Mouse (Mus musculus): Measurements from ENCODE around the gene Snx1.
A peak's percentile ranks its signal among the peaks of the same experiment; 100 is the strongest.

The Snx1 gene

DNA sequence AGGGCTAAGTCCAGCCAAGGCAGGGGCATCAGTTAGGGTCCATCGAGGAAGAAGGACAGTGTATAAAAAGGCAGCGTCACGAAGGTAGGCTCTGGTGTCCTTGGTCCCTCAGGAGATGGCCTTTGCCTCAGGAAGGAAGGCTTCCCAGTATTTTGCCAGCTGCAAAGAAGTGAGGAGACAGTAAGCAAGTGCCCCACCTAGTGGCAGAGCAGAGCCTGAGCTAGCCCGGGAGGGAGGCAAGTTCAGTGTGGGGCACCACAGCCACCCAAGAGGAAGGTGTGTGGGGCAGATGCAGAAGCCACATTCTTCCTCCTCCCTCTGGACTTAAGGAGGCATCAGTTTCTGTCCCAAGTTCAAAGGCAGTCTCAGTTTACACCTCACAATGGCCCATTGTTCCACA is 38.0 kb downstream of the Snx1 start:
- peak; percentile 46 for DNase-seq (ENCODE audit: low read depth)

DNA sequence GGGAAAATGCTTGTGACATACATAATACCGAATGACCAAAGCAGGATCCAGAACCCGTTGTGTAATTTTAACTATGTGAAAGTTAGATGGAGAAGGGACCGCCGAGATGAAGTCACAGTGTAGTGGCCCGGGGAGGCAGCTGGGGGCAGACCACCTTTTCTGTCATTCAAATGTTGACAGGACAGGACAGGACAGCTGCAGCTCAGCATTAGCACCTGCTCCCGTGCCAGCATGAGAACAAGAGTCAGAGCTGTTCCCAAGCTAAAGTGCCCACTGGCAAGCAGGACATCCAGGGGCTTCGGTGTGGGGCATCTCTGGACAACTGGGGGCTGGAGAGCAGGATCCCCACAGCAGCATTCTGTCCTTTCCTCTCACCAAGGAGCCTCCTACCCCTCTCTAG is 39.3 kb downstream of the Snx1 start:
- no peak for DNase-seq (ENCODE audit: low read depth)

DNA sequence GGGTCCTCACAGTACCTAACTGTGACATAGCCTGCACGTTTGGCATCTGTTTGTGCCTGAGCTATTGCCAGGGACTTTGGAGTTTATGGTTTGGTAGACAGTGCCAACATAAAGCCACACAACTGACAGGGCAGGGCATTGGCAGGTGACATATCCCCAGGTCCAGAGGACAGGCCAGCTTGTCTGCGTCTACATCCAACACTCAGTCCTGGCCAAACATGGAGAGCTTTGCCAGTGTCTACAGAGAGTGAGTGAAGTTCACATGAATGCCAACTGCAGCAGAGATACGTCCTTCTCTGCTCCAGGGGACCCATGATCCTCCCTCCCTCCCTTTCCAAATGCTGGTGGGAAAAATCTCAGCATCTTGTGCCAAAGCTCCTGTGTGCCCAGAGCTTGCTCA is 42.2 kb downstream of the Snx1 start:
- DNase-seq (ENCODE audit: low read depth): no peak

DNA sequence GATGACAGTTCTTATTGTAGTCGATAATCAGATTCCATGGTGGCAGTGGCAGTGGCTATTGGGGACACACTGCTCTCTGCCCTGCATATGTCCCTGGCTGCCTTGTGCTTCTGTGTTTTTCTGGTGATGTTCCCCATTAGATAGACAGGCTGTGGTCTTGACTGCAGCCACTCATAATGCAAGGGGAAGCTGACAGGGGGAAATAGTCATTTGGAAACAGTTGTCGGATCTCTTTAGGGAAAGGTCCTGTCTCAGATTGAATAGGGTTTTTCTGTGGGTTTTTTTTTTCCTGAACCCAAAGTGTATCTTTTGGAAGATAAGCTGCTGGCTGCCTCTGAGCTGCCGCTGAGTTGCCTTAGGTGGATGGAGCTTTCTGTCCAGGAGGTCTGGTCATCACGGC is 44.4 kb downstream of the Snx1 start:
- no peak for DNase-seq (ENCODE audit: low read depth)

DNA sequence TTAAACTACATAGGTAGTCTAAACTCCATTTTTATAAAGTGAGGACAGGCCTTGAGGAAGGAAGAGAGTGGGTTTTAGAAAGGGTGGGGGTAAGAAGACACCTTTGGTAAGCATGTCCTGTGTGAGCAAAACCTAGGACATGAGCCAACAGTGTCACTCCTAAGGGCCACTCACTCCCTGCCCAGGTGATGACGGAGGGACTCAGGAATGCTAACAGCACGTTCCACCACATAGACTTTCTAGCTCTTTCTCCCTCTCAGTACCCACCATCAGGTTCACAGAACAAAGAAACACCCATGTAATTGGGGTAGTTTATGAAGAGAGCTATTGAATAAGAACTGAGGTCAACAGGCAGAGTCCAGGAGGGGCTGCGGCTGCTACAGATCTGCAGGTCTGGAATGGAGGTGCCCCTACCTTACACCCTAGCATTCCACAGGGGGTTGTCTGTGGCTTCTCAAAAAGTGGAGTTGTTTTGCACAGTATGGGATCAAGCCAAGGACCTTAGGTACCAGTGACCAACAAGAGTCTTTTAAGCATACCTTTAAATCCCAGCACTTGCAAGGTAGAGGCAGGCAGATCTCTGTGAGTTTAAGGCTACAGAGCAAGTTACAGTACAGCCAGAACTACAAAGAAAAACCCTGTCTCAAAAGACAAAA is 45.5 kb downstream of the Snx1 start:
- DNase-seq (ENCODE audit: low read depth): no peak

DNA sequence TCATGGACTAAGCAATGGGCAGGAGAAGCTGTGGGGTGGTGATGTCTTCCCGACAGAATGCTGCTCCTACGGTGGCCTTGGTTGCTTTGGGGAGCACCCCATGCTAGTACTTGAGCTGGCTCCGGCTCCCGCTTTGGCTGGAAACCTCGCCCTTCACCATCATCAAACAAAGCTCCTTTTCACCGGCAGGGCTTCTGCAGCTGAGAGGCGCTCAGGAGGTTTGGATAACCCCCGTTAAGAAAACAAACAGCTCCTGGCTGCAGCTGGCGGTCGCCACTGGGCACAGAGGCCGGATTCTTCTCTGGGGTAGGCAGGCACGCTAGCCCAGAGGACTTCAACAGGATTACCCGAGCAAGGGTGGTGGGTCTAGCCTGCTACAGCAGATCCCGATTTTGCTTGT is 47.9 kb downstream of the Snx1 start:
- DNase-seq (ENCODE audit: low read depth): no peak

DNA sequence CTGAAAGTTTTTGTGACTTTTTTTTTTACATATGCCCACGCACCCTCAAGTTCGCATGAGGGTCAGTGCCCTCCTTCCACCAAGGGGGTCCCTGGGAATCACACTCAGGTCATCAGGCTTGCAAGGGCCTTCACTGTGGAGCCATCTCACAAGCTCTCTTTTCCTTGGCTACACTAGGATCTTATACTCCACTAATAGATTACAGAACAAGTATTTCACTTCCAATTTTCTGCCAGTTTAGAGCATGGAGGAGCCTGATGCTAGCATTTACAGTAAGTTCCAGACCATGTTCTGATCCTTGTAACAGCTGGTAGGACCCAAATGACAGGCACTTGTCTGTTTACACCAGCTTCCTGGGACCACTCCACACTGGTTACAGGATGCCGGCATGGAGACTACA is 48.3 kb downstream of the Snx1 start:
- no peak for DNase-seq (ENCODE audit: low read depth)

DNA sequence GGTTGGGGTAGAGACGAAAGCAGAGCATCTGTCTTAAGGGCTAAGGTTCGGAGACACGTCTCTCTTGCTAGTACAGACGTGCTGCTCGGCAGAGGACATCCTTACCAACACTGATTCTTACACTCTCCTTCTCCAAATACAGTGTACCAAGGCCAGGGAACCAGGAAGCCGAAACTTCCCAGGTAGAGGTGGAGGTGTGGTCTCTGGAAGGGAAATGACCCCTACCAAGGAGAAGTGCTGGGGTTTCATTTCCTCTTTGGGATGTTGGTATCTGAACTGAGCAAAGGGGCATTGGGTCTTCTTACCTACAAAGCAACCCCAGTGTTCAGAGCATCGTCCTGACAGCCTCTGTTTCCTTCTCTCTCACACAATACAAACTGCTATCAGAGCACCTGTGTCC is 53.6 kb downstream of the Snx1 start:
- no peak for DNase-seq (ENCODE audit: low read depth)

DNA sequence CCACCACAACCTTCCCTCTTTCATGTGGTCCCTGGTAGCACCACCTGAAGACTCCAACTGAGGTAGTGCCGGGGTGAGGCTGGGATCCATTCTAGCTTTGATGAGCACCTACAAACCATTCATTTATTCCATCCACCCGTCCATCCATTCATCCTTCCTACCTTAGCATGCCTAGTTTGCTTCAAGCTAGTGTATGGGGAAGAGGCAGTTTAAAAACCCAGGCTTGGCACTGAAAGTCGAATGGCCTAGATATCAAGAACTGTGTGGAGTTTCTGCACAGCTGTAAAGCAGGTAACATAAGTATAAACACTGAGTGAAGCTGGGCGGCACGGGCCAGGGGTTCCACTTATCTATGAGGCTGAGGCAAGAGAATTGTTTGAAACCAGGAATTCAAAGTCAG is 56.2 kb downstream of the Snx1 start:
- no peak for DNase-seq (ENCODE audit: low read depth)

DNA sequence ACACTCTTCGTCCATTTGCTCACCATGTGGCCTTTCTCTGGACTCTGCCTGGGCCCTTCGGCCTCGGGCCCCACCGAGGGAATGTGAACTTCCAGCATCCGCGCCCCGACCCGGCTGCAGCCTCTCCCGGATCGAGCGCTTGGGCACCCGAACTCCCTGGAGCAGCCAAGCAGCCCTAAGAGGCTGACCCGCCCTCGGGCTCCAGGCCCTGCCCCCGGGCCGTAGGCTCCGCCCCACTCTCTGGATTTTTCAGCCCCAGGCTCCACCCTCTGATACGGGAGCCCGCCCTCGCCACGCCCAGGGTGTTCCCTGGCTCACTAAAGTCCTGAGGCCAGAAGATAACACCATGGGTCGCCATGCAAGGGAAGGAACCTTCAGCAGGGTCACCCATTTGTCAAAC is 56.8 kb downstream of the Snx1 start, which contains the start of gene Snx22:
Snx22 (minus strand) TSS at position 137 of the 400 bp plus-strand sequence.
- peak; percentile 84 for DNase-seq (ENCODE audit: low read depth)

DNA sequence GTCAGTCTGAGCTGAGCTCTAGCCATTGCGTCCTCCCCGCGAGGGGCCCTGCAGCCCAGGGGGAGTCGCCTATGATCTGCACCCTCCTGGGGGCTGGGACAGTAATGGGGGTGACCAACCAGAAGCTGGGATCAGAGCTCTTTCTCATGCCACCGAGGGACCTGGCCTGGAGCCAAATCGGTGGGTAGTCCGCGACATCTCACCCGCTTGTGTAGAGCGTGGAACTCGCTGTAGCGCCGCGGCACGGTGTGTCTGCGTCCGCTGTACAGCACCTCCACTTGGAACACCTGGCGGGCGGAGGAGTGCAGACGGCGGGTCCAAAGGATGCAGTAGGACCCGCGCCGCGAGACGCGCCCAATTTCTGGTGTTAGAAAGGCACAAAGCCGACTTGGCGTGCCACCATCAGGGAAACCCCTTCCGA is 57.4 kb downstream of the Snx1 start:
- peak; percentile 50 for DNase-seq (ENCODE audit: low read depth)

DNA sequence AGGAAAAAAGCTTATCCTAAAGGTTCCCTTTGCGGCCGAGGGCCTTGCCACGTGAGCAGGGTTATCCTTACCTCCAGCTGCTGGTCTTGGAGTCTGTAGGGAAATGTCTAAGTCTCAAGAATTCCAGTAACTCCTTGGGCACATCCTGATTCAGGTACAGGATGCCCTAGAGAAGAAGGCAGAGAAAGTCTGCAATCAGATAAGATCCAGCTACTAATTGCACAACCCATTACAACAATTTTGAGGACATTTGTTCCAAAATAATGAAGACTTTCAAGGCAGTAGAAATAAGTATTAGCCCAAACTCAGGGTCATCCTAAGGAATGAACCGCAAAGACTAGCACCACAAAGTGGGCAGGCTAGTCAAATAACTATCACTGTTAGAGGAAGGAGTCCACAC is 58.3 kb downstream of the Snx1 start:
- DNase-seq (ENCODE audit: low read depth): no peak

DNA sequence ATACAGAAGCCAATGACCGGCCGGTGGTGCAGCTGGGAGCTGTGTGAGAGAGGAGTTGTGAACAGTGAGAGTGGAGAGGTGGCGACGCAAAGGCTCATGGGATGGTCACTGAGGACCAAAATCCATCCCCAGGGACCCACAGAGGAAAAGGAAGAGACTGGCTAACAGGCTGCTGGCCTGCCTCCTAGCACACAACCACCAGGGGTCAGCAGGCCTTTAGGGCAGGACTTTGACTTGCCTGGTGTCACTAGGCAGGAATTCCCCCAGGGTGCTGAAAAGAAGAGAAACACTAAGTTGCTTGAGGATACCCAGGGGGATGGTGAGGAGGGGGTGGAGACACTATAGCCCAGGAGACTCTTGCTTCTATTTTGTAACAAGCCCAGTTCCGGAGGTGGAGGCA is 58.8 kb downstream of the Snx1 start:
- DNase-seq (ENCODE audit: low read depth): peak; percentile 48

DNA sequence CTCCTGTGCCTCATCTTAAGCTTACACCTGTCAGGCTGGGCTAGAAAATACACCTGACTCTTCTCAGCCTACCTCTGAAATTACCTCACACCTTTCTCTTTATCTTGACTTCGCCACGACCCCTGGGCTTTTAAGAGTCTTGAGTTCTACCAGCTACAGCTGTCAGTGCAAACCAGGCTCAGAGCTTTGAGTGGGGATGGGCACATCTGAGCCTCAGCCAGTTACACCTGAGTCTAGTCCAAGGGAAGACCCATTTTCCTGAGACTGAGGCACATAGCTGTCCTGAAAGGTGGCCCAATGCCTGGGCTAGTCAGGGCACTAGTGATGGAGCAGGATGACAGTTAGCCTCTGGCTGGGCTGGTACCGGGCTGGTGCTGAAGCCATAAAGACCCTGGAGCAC is 59.6 kb downstream of the Snx1 start:
- no peak for DNase-seq (ENCODE audit: low read depth)

DNA sequence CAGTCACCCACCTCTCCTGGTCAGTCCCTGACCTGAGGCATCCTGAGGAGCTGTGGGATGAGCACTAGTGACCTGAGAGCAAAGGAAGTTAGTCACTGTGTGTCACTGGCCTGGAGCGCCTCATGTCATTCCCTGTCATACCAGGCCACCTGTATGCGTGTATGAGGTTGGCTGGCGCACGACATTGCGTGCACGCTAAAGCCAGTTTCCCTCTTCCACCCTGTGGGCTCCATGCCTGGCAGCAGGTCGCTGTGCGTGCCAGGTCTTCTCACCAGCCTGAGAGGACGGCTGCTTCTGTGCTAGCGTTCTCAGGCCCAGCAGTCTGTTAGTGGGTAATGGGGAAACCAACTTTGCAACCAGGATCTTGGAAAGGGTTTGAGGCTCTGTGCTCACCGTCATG is 62.1 kb downstream of the Snx1 start:
- DNase-seq (ENCODE audit: low read depth): no peak

DNA sequence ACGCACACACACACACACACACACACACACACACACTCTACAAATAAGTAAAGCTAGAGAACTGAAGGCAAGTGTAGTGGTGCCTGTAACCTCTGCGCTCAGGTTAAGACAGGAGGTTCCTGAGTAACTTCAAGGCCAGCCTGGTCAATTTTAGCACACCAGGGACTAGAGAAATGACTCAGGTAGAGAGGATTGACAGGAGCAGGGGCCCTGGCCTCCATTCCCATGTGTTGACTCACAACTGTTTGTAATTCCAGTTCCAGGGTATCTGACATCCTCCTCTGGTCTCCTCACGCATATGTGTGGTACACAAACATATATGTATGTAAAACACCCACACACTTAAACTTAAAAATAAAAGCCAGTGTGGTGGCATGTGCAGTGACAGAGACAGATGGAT is 62.9 kb downstream of the Snx1 start:
- DNase-seq (ENCODE audit: low read depth): no peak

DNA sequence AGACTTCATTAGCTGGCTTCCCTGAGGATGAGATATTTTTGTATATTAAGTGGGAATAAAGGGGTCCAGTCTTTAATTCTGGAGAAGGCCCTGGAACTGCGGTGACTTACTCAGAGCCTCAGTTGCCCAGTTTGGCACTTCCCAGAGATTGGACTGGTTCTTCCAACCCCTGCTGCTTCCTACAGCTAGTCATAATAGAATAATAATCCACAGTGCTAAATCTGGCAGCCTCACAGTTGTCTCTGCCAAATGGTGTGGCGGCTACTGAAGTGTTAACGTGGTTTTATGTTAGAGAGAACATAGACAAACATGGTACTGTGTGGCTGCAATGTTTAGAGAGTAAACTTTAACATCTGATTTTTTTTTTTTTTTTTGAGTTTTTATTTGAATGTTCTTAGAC is 64.7 kb downstream of the Snx1 start:
- DNase-seq (ENCODE audit: low read depth): no peak

DNA sequence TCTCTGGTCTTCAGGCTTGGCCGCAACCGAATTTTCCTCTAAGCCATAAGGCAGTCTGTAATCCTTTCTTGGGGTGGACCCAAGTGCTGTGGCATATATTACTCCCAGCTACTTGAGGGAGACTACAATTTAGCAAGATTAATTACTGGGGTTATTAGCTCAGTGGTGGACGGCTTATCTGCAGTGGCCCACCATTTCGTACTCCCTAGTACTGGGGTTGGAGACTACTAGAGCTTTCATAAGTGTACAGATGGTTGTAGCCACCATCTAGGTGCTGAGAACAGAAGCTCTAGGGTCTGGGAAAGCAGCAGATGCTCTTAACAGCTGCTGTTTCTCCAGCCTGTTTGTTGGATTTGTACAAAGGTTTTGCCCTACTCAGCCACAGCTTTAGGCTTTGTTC is 65.4 kb downstream of the Snx1 start:
- no peak for DNase-seq (ENCODE audit: low read depth)

DNA sequence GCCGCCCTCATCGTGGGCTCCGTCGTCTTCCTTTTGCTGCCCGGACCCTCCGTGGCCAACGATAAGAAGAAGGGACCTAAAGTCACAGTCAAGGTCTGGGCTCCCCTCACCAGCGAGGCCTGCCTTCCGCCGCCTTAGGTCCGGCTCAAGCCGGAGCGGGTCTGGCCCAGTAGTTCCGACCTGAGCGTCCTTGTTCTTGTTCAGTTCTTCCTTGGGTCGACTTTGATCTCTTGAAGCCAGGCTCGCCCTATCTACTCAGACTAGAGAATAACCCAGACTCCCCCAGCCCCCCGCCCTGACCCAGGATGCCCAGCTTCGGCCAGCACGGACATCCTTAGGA is 66.1 kb downstream of the Snx1 start:
- no peak for DNase-seq (ENCODE audit: low read depth)

DNA sequence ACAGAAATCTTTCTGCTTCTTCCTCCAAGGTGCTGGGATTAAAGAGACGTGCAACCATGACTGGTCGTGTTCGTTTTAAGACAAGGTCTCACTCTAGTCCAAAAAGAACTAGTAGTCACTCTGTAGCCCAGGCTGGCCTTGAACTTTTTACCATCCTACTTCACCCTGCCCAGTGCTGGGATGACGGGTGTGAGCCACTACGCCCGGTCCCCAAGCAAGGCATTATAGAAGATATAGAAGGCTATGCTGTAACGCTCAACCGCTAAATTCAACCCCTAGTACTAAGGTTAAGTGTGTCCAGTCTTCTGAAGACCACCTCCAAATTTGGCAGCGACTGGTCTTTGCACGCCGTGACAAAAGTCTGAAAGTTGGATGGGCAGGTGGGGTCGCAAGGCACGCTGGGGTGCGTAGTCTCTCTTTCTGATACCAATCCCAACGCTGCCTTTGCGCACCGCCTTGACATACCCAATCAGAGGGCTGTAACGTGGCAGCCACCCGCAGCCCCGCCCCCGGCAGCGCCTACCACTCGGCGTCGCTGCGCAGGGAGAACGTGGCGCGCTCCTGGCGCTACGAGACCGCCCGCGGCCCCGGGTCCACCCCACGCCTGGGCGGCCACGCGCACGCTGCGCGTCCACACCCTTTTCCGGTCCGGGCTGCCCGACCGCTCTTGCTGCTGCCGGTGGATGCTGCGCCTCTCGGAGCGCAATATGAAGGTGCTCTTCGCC is 66.6 kb downstream of the Snx1 start, which contains the start of gene Ppib:
Ppib (plus strand) TSS at position 640 of the 725 bp plus-strand sequence.
- peak; percentile 97 for DNase-seq (ENCODE audit: low read depth)

DNA sequence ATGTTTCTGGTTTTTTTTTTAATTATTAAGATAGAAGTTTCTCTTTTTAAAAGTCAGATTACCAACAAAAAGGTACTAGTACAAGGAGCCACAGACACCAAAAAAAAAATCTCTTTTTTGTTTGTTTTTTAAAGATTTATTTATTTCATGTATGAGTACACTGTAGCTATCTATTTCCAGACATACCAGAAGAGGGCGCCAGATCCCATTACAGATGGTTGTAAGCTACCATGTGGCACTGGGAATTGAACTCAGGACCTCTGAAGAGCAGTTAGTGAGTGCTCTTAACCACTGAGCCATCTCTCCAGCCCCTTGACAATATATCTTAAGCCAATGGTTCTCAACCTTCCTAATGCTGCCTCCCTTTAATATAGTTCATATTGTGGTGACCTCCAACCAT is 72.8 kb downstream of the Snx1 start:
- peak; percentile 32 for DNase-seq (ENCODE audit: low read depth)

DNA sequence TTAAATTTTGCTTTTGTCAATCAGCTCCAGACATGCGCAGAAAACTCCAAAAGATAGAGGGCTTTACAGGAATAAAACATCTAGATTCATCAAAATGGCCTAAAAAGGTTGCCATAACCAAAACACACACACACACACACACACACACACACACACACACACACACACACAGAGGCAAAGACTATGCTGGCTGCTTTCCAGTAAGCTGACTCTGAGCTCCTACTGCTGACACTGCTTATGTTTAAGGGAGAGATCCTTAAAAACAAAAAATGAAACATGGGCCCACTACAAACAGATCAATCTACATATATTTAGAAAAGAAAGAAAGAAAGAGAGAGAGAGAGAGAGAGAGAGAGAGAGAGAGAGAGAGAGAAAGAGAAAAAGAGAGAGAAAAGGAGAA is 73.7 kb downstream of the Snx1 start:
- DNase-seq (ENCODE audit: low read depth): no peak

DNA sequence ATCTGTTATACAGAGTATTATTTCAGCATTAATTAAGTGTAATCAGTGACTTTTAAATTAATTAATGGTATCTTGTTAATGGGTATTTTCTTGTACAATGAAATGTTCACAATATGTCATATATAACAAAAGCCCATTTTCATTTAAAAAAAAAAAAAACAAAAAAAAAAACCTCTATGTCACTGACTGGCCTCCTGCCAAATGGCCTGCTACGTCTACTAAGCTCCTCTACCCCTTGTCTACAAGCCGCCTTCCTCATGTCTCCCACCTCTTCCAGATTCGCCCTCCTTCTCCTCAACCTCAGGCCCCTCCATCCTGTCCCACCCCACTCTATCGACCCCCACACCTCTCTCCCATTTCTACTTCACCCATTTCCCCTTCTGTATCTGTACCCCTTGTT is 74.9 kb downstream of the Snx1 start:
- DNase-seq (ENCODE audit: low read depth): no peak
